Mouse (Mus musculus) hindbrain, postnatal 0 days (tissue): ENCODE measurements at regions not wholly inside any gene's neighbourhood (a gene's known extent, or its start where the extent isn't known, plus 50 kb on each side); places are given as distances from the start of the nearest gene placed in this dataset.
"Not testable (repeated sequence)": the region's sequence is repeated elsewhere in the genome, so short reads cannot be mapped to it uniquely, and the experiment has no call there.

Source experiments
- ATAC-seq: fragments of 200-750 bp; cut with Nextera tagmentation; 2 replicates; pipeline ENCODE4 v1.8.0; 2017; ENCODE audit warnings: mild to moderate bottlenecking, moderate TSS enrichment, moderate library complexity
- DNase-seq: peaks from one replicate; pipeline ENCODE4 v3.0.0-alpha.2; 2015; ENCODE audit warnings: low spot score
- H3K27ac ChIP-seq: fragments of 300-500 bp; sonication (generic); 2 replicates; pipeline ENCODE4 v1.5.1; 2014; ENCODE audit warnings: mild to moderate bottlenecking
- H3K27me3 ChIP-seq: fragments of 300-500 bp; sonication (generic); 2 replicates; pipeline ENCODE4 v1.6.1; 2014; ENCODE audit warnings: low read length, mixed read lengths; ENCODE audit not compliant: insufficient read depth
- H3K36me3 ChIP-seq: fragments of 300-500 bp; sonication (generic); 2 replicates; pipeline ENCODE4 v1.6.1; 2014; ENCODE audit warnings: low read length, mixed read lengths; ENCODE audit not compliant: insufficient read depth
- H3K4me1 ChIP-seq: fragments of 300-500 bp; sonication (generic); 2 replicates; pipeline ENCODE4 v1.6.1; 2014; ENCODE audit warnings: antibody characterized with exemption, low read length, mixed read lengths; ENCODE audit not compliant: insufficient read depth
- H3K4me2 ChIP-seq: fragments of 300-500 bp; sonication (generic); 2 replicates; pipeline ENCODE4 v1.6.1; 2014; ENCODE audit warnings: low read depth, mild to moderate bottlenecking, low read length, moderate library complexity, mixed read lengths
- H3K4me3 ChIP-seq: fragments of 300-500 bp; sonication (generic); 2 replicates; pipeline ENCODE4 v1.5.1; 2014; ENCODE audit warnings: low read length
- H3K9ac ChIP-seq: fragments of 300-500 bp; sonication (generic); replicated peaks from 2 replicates; pipeline ENCODE4 v1.6.1; 2014; ENCODE audit warnings: mild to moderate bottlenecking, low read length, moderate library complexity, mixed read lengths
- H3K9me3 ChIP-seq: fragments of 300-500 bp; sonication (generic); 2 replicates; pipeline ENCODE4 v1.6.1; 2016; ENCODE audit warnings: low read length, mixed read lengths
- CTCF ChIP-seq: IDR thresholded peaks from 2 replicates; pipeline ENCODE4 v1.5.1; 2016; ENCODE audit warnings: antibody characterized with exemption, control low read depth, low read depth
- WGBS: fragments of 180-500 bp; shearing (Covaris S2); extraction: QIAGEN DNeasy Blood & Tissue Kit; methylation state at CpG from one replicate; pipeline ENCODE4 v1.1.7; 2014; 5-methylcytosine and 5-hydroxymethylcytosine counted together

DNA sequence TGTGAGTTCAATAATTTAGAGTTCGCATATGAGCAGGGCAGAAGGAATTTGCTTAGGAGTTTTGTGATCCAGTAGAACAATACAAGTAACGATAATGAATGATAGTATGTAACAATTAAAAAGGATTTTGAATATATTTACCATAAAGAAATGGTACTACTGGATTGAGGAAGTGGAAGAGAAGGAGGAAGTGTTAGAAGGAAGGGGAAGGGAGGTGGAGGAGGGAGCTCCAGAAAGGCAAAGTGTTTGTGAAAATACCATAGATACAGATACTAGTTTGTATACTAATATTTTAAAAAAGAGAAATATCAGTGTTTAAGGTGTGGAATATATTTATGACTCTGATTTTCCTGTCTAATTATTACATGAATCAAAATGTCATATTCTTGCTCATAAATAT is 579.2 kb upstream of the Gje1 start:
- no peak overlapping the region for H3K4me3 ChIP-seq
- H3K36me3 ChIP-seq, result no peaks in the 10 kb centered on the region
- no peak overlapping the region for H3K27ac ChIP-seq
- H3K4me2 ChIP-seq, result no peak overlapping the region
- H3K9me3 ChIP-seq, result no peaks in the 10 kb centered on the region
- no peaks in the 10 kb centered on the region for H3K27me3 ChIP-seq
- H3K9ac ChIP-seq, result no peak overlapping the region
- H3K4me1 ChIP-seq, result no peaks in the 10 kb centered on the region
- ATAC-seq, result no peak
- 87% methylated on average over 2 of the region's 2 CpGs for WGBS
- no peak for TF ChIP-seq CTCF
- DNase-seq, result no peak

DNA sequence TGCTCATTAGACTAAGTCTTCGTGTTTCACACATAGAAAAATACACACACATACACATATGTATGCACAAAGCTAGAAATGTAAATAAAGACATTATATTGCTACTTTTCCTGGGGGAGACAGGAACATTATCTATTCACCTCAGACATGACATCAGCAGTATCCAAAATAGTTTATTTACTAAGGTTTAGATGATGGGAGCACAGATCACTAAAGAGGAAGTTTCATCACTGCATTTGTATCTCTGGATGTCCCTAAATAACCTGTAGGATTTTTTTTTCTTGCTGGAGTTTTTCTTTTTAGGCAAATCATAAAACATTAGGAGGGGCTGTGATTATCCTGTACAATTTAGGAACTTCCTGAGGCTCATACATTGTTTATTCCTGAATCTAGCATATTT is 576.1 kb upstream of the Gje1 start:
- H3K4me1 ChIP-seq, result no peaks in the 10 kb centered on the region
- no peak overlapping the region for H3K27ac ChIP-seq
- H3K27me3 ChIP-seq, result no peaks in the 10 kb centered on the region
- H3K36me3 ChIP-seq, result no peaks in the 10 kb centered on the region
- DNase-seq (no peak), ATAC-seq (no peak)
- H3K9me3 ChIP-seq, result no peaks in the 10 kb centered on the region
- no peak overlapping the region for H3K4me2 ChIP-seq
- no peak for TF ChIP-seq CTCF
- no peak overlapping the region for H3K9ac ChIP-seq
- H3K4me3 ChIP-seq, result no peak overlapping the region
- 82% methylated on average over 1 of the region's 1 CpGs for WGBS

DNA sequence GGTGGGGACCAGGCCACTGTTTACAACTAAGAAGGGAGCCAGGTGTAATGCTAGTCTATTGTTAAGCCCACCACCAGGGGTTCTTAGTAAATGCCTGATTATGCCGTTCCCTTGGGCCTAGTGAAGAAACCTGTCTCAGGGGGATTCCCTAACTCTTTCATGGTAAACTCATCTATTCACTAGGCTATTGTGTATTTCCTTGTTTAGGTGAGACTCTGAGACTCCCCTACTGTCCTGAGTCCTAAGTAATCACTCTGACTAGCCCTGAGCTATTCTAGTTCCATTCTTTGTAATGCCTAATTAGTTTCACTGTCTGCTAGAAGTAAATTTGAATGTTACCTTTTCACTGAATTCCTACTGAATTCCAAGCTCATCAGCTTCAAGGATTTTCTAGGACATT is 545.3 kb upstream of the Gje1 start:
- not testable (repeated sequence) for H3K36me3 ChIP-seq, ATAC-seq, H3K27ac ChIP-seq, H3K4me1 ChIP-seq, DNase-seq, H3K4me2 ChIP-seq, H3K9ac ChIP-seq, H3K4me3 ChIP-seq, H3K27me3 ChIP-seq, H3K9me3 ChIP-seq
- WGBS, result 67% methylated on average over 1 of the region's 1 CpGs

DNA sequence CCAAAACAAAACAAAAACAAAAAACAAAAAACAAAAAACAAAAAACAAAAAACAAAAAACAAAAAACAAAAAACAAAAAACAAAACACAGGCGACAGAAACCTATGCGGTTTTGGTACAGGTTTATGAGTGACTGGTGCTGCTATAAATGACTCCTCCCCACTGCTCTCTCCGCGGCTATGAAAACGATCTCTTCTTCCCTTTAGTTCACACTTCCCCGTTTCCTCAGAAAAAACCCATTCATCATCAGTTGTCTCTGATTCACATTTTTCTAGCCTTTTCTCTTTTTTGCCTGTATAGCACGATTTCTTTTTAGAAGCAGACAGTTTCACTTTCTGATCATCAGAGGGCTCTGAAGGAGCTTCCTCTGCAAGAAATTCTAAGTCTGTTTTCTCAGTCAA is 544.3 kb upstream of the Gje1 start:
- not testable (repeated sequence) for H3K4me1 ChIP-seq, H3K4me3 ChIP-seq, H3K9me3 ChIP-seq, DNase-seq, ATAC-seq, H3K27me3 ChIP-seq, H3K4me2 ChIP-seq, H3K27ac ChIP-seq, H3K9ac ChIP-seq, H3K36me3 ChIP-seq
- WGBS, result 81% methylated on average over 7 of the region's 7 CpGs

DNA sequence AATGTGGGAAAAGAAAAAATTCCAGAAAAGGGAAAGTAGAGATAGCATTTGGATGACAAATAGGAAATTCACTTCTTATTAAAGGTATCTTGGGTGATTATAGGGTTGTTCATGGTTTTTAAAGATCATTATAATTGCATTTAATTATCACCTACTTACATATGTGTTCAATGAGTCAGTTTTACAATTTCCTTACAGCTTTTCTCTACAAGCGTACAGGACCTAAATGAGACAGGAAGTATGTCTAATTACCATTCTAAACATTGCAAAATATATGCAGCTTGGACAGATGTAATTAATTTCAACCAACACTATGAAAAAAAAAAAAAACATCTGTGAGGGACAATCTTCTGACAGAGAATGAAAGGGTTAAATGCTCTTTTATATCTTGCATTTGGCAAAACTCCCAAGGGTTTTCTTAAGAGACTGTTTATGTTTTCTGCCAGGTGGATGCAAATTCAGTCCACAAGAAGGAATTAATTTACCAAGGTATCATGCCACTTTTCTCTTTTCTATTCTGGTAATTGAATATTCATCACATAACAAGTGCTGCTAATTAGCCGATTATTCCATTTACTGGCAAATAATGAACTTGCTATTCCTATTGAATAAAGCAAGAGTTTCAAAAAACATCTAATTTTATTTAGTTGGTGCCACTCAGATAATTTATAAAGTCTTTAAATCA is 531.5 kb upstream of the Gje1 start:
- H3K4me1 ChIP-seq, result no peaks in the 10 kb centered on the region
- DNase-seq (no peak), ATAC-seq (no peak)
- no peaks in the 10 kb centered on the region for H3K27me3 ChIP-seq
- TF ChIP-seq CTCF, result no peak
- H3K27ac ChIP-seq, result no peak overlapping the region
- no peaks in the 10 kb centered on the region for H3K36me3 ChIP-seq
- H3K9ac ChIP-seq, result no peak overlapping the region
- WGBS, result 73% methylated on average over 2 of the region's 2 CpGs
- H3K4me2 ChIP-seq, result no peak overlapping the region
- H3K9me3 ChIP-seq, result no peaks in the 10 kb centered on the region
- H3K4me3 ChIP-seq, result no peak overlapping the region

DNA sequence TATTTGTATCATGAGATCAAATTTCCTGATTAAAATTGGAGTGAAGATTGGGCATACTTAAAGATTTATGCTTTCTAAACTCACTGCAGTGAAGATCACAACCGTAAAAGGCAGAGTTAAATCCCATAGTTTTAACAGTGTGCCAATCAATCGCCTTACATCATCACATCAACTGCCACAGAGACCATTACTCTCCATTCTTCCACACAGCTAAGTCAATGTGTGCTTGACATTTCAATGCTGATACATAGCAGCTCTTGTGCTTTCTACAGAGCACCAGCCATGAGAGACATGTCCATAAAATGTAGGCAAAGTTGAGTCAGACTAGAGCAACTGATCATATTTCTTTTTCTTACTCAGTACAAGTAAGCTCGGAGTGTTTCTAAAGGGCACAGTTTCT is 530.9 kb upstream of the Gje1 start:
- WGBS, result 87% methylated on average over 3 of the region's 3 CpGs
- Histone ChIP-seq H3K4me2 (no peak overlapping the region), H3K27me3 (no peaks in the 10 kb centered on the region), H3K36me3 (no peaks in the 10 kb centered on the region), H3K9ac (no peak overlapping the region), H3K4me1 (no peaks in the 10 kb centered on the region), H3K27ac (no peak overlapping the region), H3K9me3 (no peaks in the 10 kb centered on the region), H3K4me3 (no peak overlapping the region)
- no peak for DNase-seq
- ATAC-seq, result no peak
- TF ChIP-seq CTCF, result no peak

DNA sequence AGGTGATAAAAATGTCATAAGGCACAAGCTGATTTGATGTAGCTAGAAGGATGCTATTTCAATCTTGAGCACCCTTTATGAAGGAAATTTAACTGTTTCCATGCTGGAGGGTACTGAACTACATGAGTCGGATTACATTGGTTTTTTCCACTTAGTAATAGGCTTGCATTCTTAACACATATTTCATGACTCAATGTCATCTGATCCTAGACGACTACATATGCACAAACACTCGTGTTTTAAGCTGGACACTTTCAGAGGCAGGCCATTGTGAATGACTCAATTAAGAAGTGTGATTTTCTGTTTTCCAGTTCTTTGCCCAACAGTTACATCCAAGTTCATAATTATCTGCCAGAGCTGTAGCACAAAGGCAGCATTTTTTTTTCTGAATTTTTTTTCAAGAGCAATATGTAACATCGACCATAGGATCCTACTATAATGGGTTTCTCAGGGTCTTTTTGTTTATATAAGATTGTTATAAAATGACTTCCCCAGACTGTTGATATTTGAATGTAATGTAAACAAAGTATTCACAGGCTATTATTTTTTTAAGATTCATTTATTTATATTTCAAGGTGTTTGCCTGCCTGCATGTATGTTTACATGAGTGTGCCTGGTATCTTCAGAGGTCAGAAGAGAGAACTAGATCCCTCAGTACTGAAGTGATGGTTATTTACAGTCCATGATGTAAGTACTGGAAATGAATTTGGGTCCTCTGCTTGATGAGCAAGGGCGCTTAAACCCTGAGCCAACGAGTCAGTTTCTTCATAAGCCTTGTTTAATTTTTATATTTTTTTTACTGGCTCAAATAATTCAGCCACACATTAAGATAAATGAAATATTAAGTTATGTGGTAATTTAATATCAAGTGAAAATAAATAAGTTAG is 526.6 kb upstream of the Gje1 start:
- 79% methylated on average over 6 of the region's 6 CpGs for WGBS
- no peaks in the 10 kb centered on the region for H3K9me3 ChIP-seq
- no peak overlapping the region for H3K27ac ChIP-seq
- ATAC-seq (no peak), DNase-seq (no peak)
- H3K9ac ChIP-seq, result no peak overlapping the region
- no peaks in the 10 kb centered on the region for H3K27me3 ChIP-seq
- H3K4me3 ChIP-seq, result no peak overlapping the region
- no peaks in the 10 kb centered on the region for H3K36me3 ChIP-seq
- TF ChIP-seq CTCF, result no peak
- no peak overlapping the region for H3K4me2 ChIP-seq
- H3K4me1 ChIP-seq, result no peaks in the 10 kb centered on the region
